Mouse (Mus musculus) testis, adult 2 months (tissue): ENCODE results near the gene Cdc42ep2. TPM values are rescaled to one million over a fixed set of nuclear protein-coding genes. Genes with fewer than 3 reads are reported as not detected.
A peak's percentile ranks its signal among the peaks of the same experiment; 100 is the strongest.

Source experiments
- H3K27ac ChIP-seq: fragments of 200-500 bp; 2 replicates; pipeline ENCODE4 v1.5.1; 2012; ENCODE audit warnings: low read depth, low read length; ENCODE audit not compliant: control insufficient read depth, insufficient read depth
- H3K27me3 ChIP-seq: fragments of 200-500 bp; 2 replicates; pipeline ENCODE4 v1.6.1; 2012; ENCODE audit warnings: mild to moderate bottlenecking, low read length, moderate library complexity; ENCODE audit not compliant: control insufficient read depth, insufficient read depth
- H3K36me3 ChIP-seq: fragments of 200-500 bp; 2 replicates; pipeline ENCODE4 v1.6.1; 2012; ENCODE audit warnings: mild to moderate bottlenecking, low read length; ENCODE audit not compliant: control insufficient read depth, insufficient read depth
- H3K4me1 ChIP-seq: fragments of 200-500 bp; 2 replicates; pipeline ENCODE4 v1.6.1; 2012; ENCODE audit warnings: low read length; ENCODE audit not compliant: control insufficient read depth, insufficient read depth
- H3K4me3 ChIP-seq: fragments of 200-500 bp; 2 replicates; pipeline ENCODE4 v1.5.1; 2012; ENCODE audit warnings: low read depth, mild to moderate bottlenecking, low read length, moderate library complexity, mixed read lengths; ENCODE audit not compliant: control insufficient read depth
- CTCF ChIP-seq: fragments of 200-500 bp; IDR thresholded peaks from 2 replicates; pipeline ENCODE4 v1.5.1; 2012; ENCODE audit warnings: low read depth, mild to moderate bottlenecking, inconsistent platforms, low read length, moderate library complexity; ENCODE audit not compliant: control insufficient read depth, insufficient read depth, insufficient replicate concordance
- POLR2A ChIP-seq: fragments of 200-500 bp; IDR thresholded peaks from 2 replicates; pipeline ENCODE4 v1.6.1; 2012; ENCODE audit warnings: low read depth, mild to moderate bottlenecking, inconsistent platforms, low read length, moderate library complexity; ENCODE audit not compliant: control insufficient read depth
- polyA plus RNA-seq: library from polyadenylated mRNA; depleted of rRNA; stranded (reverse); fragments of >200 nt; gene quantifications from 2 replicates; pipeline ENCODE4 v1.2.3, GENCODE M21; 2012

Gene Cdc42ep2
- polyA plus RNA-seq, 1 experiment = 0.89 TPM

DNA sequence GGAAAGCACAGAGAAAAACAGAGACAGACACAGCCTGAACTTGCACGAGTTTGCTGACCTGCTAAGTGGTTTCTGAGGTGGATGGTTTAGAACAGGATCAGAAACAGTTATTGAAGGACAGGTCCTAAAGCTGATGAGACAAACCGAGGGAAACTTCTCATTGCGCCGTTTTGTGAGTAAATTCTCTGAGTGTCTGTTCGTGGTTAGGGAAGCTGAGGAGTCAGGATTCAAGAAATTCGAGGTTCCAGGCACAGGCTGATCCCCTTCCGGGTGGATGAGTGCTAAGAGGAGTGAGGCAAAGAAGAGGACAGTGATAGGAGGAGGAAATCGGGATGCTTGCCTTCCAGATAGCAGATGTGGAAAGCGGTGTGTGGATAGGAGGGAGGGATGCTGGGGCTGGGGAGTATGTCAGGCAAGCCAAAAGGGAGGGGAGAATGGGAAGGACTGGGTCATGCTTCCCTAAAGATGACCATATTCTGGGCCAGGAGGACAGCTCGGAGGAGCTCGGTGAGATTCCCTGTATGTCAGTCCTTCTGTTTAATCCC is 767 bp upstream of the Cdc42ep2 start:
- peak overlapping the region; percentile 60 for H3K27ac ChIP-seq
- H3K4me3 ChIP-seq = no peak overlapping the region; the same call in none of the 2 replicates
- H3K4me1 ChIP-seq = peaks cover 14% of the 10 kb centered on the region

DNA sequence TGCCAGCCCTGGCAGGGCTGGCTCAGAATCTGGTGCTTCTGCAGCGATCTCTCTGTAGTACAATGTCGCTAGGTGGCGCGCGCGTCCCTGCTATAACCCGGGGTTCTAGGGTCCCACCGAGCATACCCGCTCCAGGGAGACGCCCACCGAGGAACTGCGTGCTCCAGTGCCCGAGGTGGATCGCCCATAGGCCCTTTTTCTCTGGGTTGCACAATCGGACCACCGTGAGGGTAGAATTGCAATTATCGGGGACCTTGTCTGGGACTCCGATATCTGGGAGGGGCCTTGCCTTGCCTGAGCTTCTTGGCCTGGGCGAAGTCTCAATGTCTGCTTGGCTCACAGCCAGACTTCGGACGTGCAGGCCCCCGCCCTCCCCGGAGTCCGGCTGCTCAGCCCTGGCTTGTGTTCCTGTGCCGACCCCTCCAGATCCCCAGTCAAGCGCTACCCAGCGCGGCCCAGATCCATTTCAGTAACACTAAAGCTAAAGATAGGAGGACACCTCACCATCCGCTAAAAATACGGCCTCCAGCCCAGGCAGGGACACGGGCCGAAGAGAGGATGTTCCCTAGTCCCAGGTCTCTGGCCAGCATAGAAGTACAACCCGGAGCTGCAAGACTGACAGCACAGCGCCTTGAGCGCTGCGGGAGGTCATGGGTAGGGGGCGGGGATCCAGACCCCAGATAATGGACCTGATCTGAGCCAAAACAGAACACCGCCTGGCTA is 465 bp downstream of the Cdc42ep2 start:
- TF ChIP-seq CTCF (peak; percentile 70; the same call in 1 of the 2 replicates), POLR2A (no peak)
- H3K36me3 ChIP-seq = no peaks in the 10 kb centered on the region
- no peak overlapping the region; the same call in none of the 2 replicates for H3K27ac ChIP-seq
- peak overlapping the region; percentile 83 for H3K4me3 ChIP-seq
- peaks cover 14% of the 10 kb centered on the region for H3K4me1 ChIP-seq
- H3K27me3 ChIP-seq = no peaks in the 10 kb centered on the region

More for the DNA sequence above, 767 bp upstream of the Cdc42ep2 start:
- no peak for TF ChIP-seq POLR2A
- no peak for TF ChIP-seq CTCF
- no peaks in the 10 kb centered on the region for H3K36me3 ChIP-seq
- no peaks in the 10 kb centered on the region for H3K27me3 ChIP-seq

- Histone ChIP-seq H3K4me3 (no peak overlapping the region), H3K4me1 (peaks cover 14% of the 10 kb centered on the region), H3K27me3 (no peaks in the 10 kb centered on the region), H3K36me3 (no peaks in the 10 kb centered on the region), H3K27ac (no peak overlapping the region)
- TF ChIP-seq POLR2A (no peak), CTCF (no peak)
Observed at GRCm38 (mm10) chr19:5922963-5923362, 1.7 kb downstream of the Cdc42ep2 start.

DNA sequence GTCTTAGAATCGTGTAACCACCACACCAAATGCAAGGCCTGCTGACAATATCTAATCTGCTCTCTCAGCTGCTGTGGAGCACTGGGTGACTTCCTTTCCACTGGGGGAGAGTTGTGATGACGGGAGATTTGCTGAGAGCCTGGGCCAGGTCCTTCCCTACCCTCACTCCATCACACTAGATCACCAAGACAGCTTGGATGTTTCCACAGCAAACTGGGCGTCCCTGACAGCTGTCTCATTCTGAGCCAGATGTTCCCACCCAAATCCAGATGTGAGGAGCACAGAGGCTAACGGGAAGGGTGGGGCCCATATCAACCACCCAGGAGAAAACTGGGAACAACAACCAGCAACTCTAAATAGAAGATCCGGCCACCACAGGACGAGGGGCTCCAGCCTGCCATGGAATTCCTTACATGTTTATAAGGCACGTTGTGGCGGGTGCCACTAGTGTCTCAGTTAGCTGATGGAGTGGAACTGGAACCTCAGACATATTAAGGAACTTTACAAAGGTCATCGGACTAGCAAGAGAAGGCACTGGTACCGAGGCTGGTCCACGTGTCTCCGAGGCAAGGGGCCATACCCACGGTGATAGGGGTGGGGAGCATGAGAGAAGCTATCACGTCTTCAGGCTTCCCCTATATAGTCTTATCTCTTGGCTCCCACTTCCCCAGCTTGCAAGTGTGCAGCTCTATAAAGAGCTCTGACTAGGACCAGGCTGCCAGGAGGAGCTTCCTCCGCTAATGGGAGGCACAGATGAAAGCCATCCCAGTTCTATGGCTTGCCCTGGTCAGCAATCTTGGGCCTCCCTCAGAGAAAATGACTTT is 2.3 kb downstream of the Cdc42ep2 start:
- Histone ChIP-seq H3K36me3 (no peaks in the 10 kb centered on the region), H3K27me3 (no peaks in the 10 kb centered on the region), H3K4me3 (no peak overlapping the region), H3K4me1 (peaks cover 14% of the 10 kb centered on the region), H3K27ac (no peak overlapping the region)
- no peak for TF ChIP-seq POLR2A
- TF ChIP-seq CTCF = no peak

- Histone ChIP-seq H3K4me3 (no peak overlapping the region), H3K4me1 (peaks cover 14% of the 10 kb centered on the region), H3K36me3 (no peaks in the 10 kb centered on the region), H3K27me3 (no peaks in the 10 kb centered on the region), H3K27ac (no peak overlapping the region)
- TF ChIP-seq CTCF (no peak), POLR2A (no peak)
Observed at GRCm38 (mm10) chr19:5921715-5922114, 2.9 kb downstream of the Cdc42ep2 start.

GRCm38 (mm10) chr19:5913007-5913719 is 11.5 kb downstream of the Cdc42ep2 start, which contains the start of gene Dpf2:
Gene Dpf2 (minus strand): TSS chr19:5913010.
- H3K36me3 ChIP-seq = no peaks in the 10 kb centered on the region
- H3K27me3 ChIP-seq = no peaks in the 10 kb centered on the region
- H3K27ac ChIP-seq = peak within 1 kb of the TSS; percentile 73
- TF ChIP-seq CTCF = no peak
- TF ChIP-seq POLR2A = no peak; the same call in 1 of the 2 replicates
- peaks cover 11% of the 10 kb centered on the region for H3K4me1 ChIP-seq
- peak within 1 kb of the TSS; percentile 96 for H3K4me3 ChIP-seq
